Mouse (Mus musculus) CH12.LX (cell line): ENCODE measurements at regions not wholly inside any gene's neighbourhood (a gene's known extent, or its start where the extent isn't known, plus 50 kb on each side); places are given as distances from the start of the nearest gene placed in this dataset.

Experiments used
- DNase-seq: peaks from one replicate; pipeline ENCODE4 v3.0.0-alpha.2; 2013; ENCODE audit errors: extremely low read depth
- H3K27ac ChIP-seq: 2 replicates; pipeline ENCODE4 v1.5.1; 2012; ENCODE audit warnings: low read depth, mild to moderate bottlenecking, control low read depth, moderate library complexity; ENCODE audit not compliant: insufficient read depth
- H3K27me3 ChIP-seq: replicated peaks from 2 replicates; pipeline ENCODE3; 2012; ENCODE audit warnings: inconsistent platforms
- H3K36me3 ChIP-seq, 2 experiments: replicated peaks in 1 of 2; 2 replicates each; pipeline versions ENCODE3 to v1.6.1; 2012; ENCODE audit warnings: inconsistent platforms in 1 of 2, low read length in 1 of 2, mild to moderate bottlenecking in 1 of 2, mixed read lengths in 1 of 2, moderate library complexity in 1 of 2; ENCODE audit not compliant: control insufficient read depth in 1 of 2, insufficient read depth in 1 of 2
- H3K4me1 ChIP-seq, 2 experiments: 2 replicates each; pipeline ENCODE4 v1.6.1; 2012; ENCODE audit warnings: inconsistent platforms in 1 of 2, moderate library complexity in 1 of 2; ENCODE audit not compliant: insufficient read depth in 2 of 2, control insufficient read depth in 1 of 2
- H3K4me2 ChIP-seq: 2 replicates; pipeline ENCODE4 v1.6.1; 2012; ENCODE audit warnings: low read depth, mild to moderate bottlenecking, control low read depth; ENCODE audit not compliant: poor library complexity, insufficient read depth, severe bottlenecking
- H3K4me3 ChIP-seq, 3 experiments: fragments of 150-350 bp in 1 of 3; sonication (generic) in 1 of 3; replicated peaks in 1 of 3; 2 replicates each; pipeline versions ENCODE3 to v1.5.1; 2011 to 2012; ENCODE audit warnings: low read depth in 2 of 3, low read length in 2 of 3, mild to moderate bottlenecking in 2 of 3, moderate library complexity in 2 of 3, control low read depth in 1 of 3, improper control_type of control experiment in 1 of 3, inconsistent platforms in 1 of 3, mixed read lengths in 1 of 3; ENCODE audit not compliant: poor library complexity in 1 of 3
- H3K79me2 ChIP-seq: replicated peaks from 2 replicates; pipeline ENCODE4 v1.6.1; 2012; ENCODE audit warnings: mild to moderate bottlenecking, moderate library complexity; ENCODE audit not compliant: control insufficient read depth, poor library complexity, insufficient read depth, severe bottlenecking; ENCODE audit errors: extremely low read depth
- H3K9ac ChIP-seq: 2 replicates; pipeline ENCODE4 v1.6.1; 2012; ENCODE audit warnings: low read depth, mild to moderate bottlenecking, control low read depth, moderate library complexity; ENCODE audit not compliant: insufficient read depth
- H3K9me3 ChIP-seq: replicated peaks from 2 replicates; pipeline ENCODE3; 2012; ENCODE audit warnings: low read length, inconsistent platforms, mixed read lengths
- CHD2 ChIP-seq: IDR thresholded peaks from 2 replicates; pipeline ENCODE4 v1.6.1; 2011; ENCODE audit warnings: low read length, improper control_type of control experiment
- ELF1 ChIP-seq: IDR thresholded peaks from 2 replicates; pipeline ENCODE4 v1.6.1; 2014; ENCODE audit warnings: low read depth, mild to moderate bottlenecking, inconsistent platforms, low read length, improper control_type of control experiment
- EP300 ChIP-seq: IDR thresholded peaks from 2 replicates; pipeline ENCODE4 v1.6.1; 2011; ENCODE audit warnings: low read length, improper control_type of control experiment
- ETS1 ChIP-seq: conservative IDR thresholded peaks from 2 replicates; pipeline ENCODE4 v1.6.1; 2012; ENCODE audit warnings: low read depth, mild to moderate bottlenecking, inconsistent platforms, low read length, improper control_type of control experiment, moderate library complexity
- GABPA ChIP-seq: IDR thresholded peaks from 2 replicates; pipeline ENCODE4 v1.6.1; 2012; ENCODE audit warnings: low read depth, low read length, improper control_type of control experiment, inconsistent platforms; ENCODE audit not compliant: insufficient replicate concordance
- JUND ChIP-seq: conservative IDR thresholded peaks from 2 replicates; pipeline ENCODE4 v1.6.1; 2011; ENCODE audit warnings: low read depth, low read length, improper control_type of control experiment
- KAT2A ChIP-seq: IDR thresholded peaks from 2 replicates; pipeline ENCODE4 v1.6.1; 2012; ENCODE audit warnings: low read length, improper control_type of control experiment, inconsistent platforms; ENCODE audit not compliant: insufficient replicate concordance
- MAX ChIP-seq: IDR thresholded peaks from 2 replicates; pipeline ENCODE4 v1.6.1; 2011; ENCODE audit warnings: low read length, improper control_type of control experiment
- MAZ ChIP-seq: IDR thresholded peaks from 2 replicates; pipeline ENCODE4 v1.6.1; 2012; ENCODE audit warnings: low read depth, mild to moderate bottlenecking, inconsistent platforms, low read length, improper control_type of control experiment, moderate library complexity
- MYC ChIP-seq: IDR thresholded peaks from 2 replicates; pipeline ENCODE4 v1.6.1; 2011; ENCODE audit warnings: low read depth, mild to moderate bottlenecking, improper control_type of control experiment, low read length
- NRF1 ChIP-seq: IDR thresholded peaks from 2 replicates; pipeline ENCODE4 v1.6.1; 2014; ENCODE audit warnings: low read depth, mild to moderate bottlenecking, inconsistent platforms, low read length, improper control_type of control experiment, moderate library complexity
- PAX5 ChIP-seq: IDR thresholded peaks from 2 replicates; pipeline ENCODE4 v1.6.1; 2012; ENCODE audit warnings: low read length, inconsistent platforms, mixed read lengths
- POLR2A ChIP-seq: IDR thresholded peaks from 2 replicates; pipeline ENCODE4 v1.6.1; 2011; ENCODE audit warnings: low read depth, mild to moderate bottlenecking, improper control_type of control experiment, low read length
- POLR2AphosphoS2 ChIP-seq: IDR thresholded peaks from 2 replicates; pipeline ENCODE4 v1.6.1; 2011; ENCODE audit warnings: low read depth, low read length, improper control_type of control experiment
- RAD21 ChIP-seq: IDR thresholded peaks from 2 replicates; pipeline ENCODE4 v1.6.1; 2011; ENCODE audit warnings: low read depth, mild to moderate bottlenecking, low read length, improper control_type of control experiment, moderate library complexity
- RCOR1 ChIP-seq: conservative IDR thresholded peaks from 2 replicates; pipeline ENCODE4 v1.6.1; 2012; ENCODE audit warnings: low read depth, mild to moderate bottlenecking, inconsistent platforms, low read length, improper control_type of control experiment
- SIN3A ChIP-seq: IDR thresholded peaks from 2 replicates; pipeline ENCODE4 v1.6.1; 2012; ENCODE audit warnings: low read length, improper control_type of control experiment, inconsistent platforms
- SMC3 ChIP-seq: IDR thresholded peaks from 2 replicates; pipeline ENCODE4 v1.6.1; 2011; ENCODE audit warnings: low read depth, low read length, improper control_type of control experiment
- TCF12 ChIP-seq: IDR thresholded peaks from 2 replicates; pipeline ENCODE4 v1.6.1; 2014; ENCODE audit warnings: low read depth, mild to moderate bottlenecking, inconsistent platforms, low read length, improper control_type of control experiment
- UBTF ChIP-seq: IDR thresholded peaks from 2 replicates; pipeline ENCODE4 v1.6.1; 2012; ENCODE audit warnings: low read depth, mild to moderate bottlenecking, inconsistent platforms, low read length, improper control_type of control experiment, moderate library complexity
- USF1 ChIP-seq: IDR thresholded peaks from 2 replicates; pipeline ENCODE4 v1.6.1; 2014; ENCODE audit warnings: low read depth, mild to moderate bottlenecking, inconsistent platforms, low read length, improper control_type of control experiment
- ZMIZ1 ChIP-seq: IDR thresholded peaks from 2 replicates; pipeline ENCODE4 v1.6.1; 2012; ENCODE audit warnings: low read depth, mild to moderate bottlenecking, inconsistent platforms, low read length, improper control_type of control experiment
- dilution Hi-C: fragments of 300-500 bp; cut with MboI; formaldehyde crosslinking; loops from 2 replicates; pipeline ENCODE4 v1.14.3; 2020; ENCODE audit warnings: low sequenced_read_pairs; ENCODE audit not compliant: extremely low pct_unique_long_range_greater_than_20kb, extremely low pct_ligation_motif_present
- in situ Hi-C: fragments of 300-500 bp; cut with MboI; formaldehyde crosslinking; loops from 3 replicates; pipeline ENCODE4 v1.14.3; 2019; ENCODE audit warnings: low sequenced_read_pairs, low pct_ligation_motif_present, low pct_unique_long_range_greater_than_20kb, mixed read lengths

GRCm38 (mm10) chr16:24198291-24198690 is 195.0 kb upstream of the Lpp start:
- Histone ChIP-seq H3K9me3 (no peaks in the 10 kb centered on the region), H3K27me3 (peaks cover 57% of the 10 kb centered on the region), H3K36me3 (no peaks in the 10 kb centered on the region), H3K79me2 (no peaks in the 10 kb centered on the region), H3K27ac (no peak overlapping the region), H3K4me1 (peaks cover 0 to 31% of the 10 kb centered on the region in 2 experiments; a peak in 2 of 4 replicates), H3K4me3 (no peak overlapping the region), H3K4me2 (no peak overlapping the region), H3K9ac (no peak overlapping the region)
- dilution Hi-C loops (no loop called here), in situ Hi-C loops (no loop called here)
- no peak for DNase-seq
- TF ChIP-seq POLR2AphosphoS2: no peak
- no peak for TF ChIP-seq EP300
- no peak for TF ChIP-seq MAX
- no peak for TF ChIP-seq NRF1
- no peak for TF ChIP-seq JUND
- no peak for TF ChIP-seq CHD2
- TF ChIP-seq KAT2A: no peak
- no peak for TF ChIP-seq USF1
- no peak for TF ChIP-seq MYC
- TF ChIP-seq PAX5: no peak
- TF ChIP-seq ELF1: no peak
- TF ChIP-seq RAD21: no peak
- TF ChIP-seq GABPA: no peak
- TF ChIP-seq TCF12: no peak
- TF ChIP-seq POLR2A: no peak

- peaks cover 0 to 25% of the 10 kb centered on the region in 2 experiments; a peak in 2 of 4 replicates for H3K4me1 ChIP-seq
- in situ Hi-C loops: no loop called here
Measured at GRCm38 (mm10) chr16:24197618-24198017, 195.7 kb upstream of the Lpp start.

GRCm38 (mm10) chr16:24193945-24194344 is 199.4 kb upstream of the Lpp start:
- dilution Hi-C loops (no loop called here), in situ Hi-C loops (no loop called here)
- H3K4me1 ChIP-seq: no peaks in the 10 kb centered on the region
- no peak overlapping the region for H3K9ac ChIP-seq
- no peaks in the 10 kb centered on the region for H3K79me2 ChIP-seq
- no peak for DNase-seq
- no peak overlapping the region for H3K4me3 ChIP-seq
- TF ChIP-seq KAT2A (no peak), RCOR1 (no peak), UBTF (no peak), SMC3 (no peak), MAZ (no peak), ZMIZ1 (no peak), POLR2AphosphoS2 (no peak), GABPA (no peak), ETS1 (no peak), SIN3A (no peak)
- no peak overlapping the region for H3K4me2 ChIP-seq
- no peak overlapping the region for H3K27ac ChIP-seq
- H3K27me3 ChIP-seq: peaks cover 72% of the 10 kb centered on the region
- H3K9me3 ChIP-seq: no peaks in the 10 kb centered on the region
- no peaks in the 10 kb centered on the region for H3K36me3 ChIP-seq

More at GRCm38 (mm10) chr16:24197618-24198017, 195.7 kb upstream of the Lpp start:
- Histone ChIP-seq H3K4me3 (no peak overlapping the region), H3K27ac (no peak overlapping the region), H3K36me3 (no peaks in the 10 kb centered on the region), H3K9me3 (no peaks in the 10 kb centered on the region), H3K27me3 (peaks cover 61% of the 10 kb centered on the region), H3K9ac (no peak overlapping the region), H3K79me2 (no peaks in the 10 kb centered on the region), H3K4me2 (no peak overlapping the region)
- dilution Hi-C loops: no loop called here
- no peak for DNase-seq
- no peak for TF ChIP-seq POLR2AphosphoS2
- no peak for TF ChIP-seq SIN3A
- no peak for TF ChIP-seq MAZ
